Comparison of ENCODE assay signal across 22 mouse cellular contexts in genomic region chr1:170430660-170431059, GRCm38 (mm10).
A peak's percentile ranks its signal among the peaks of the same experiment; 100 is the strongest.
DNase-seq lines count a peak whose midpoint lies in the region; ATAC-seq and TF ChIP-seq lines count a peak whose summit lies in the region.
"Had no signal": no experiment of that assay in that cellular context is flagged by ENCODE, and none has a peak within 500 bp of the region (broad histone marks: within the 10 kb centered on the region; RNA-seq: fewer than 3 reads in every experiment).

No protein-coding gene starts in this region.

- TF ChIP-seq CTCF in kidney, postnatal 0 days (IDR thresholded peaks at IDR 0.05; ENCODE audit: low read depth), result no peak

- peak overlapping the region; percentile 40 for H3K27ac ChIP-seq in forebrain, embryonic 10.5 days
- H3K27ac ChIP-seq in forebrain, embryonic 15.5 days (replicated peaks), result no peak overlapping the region
- peak overlapping the region; percentile 55; the same call in 1 of the 2 replicates for H3K27ac ChIP-seq in heart, embryonic 12.5 days (ENCODE audit: poor library complexity, severe bottlenecking)
- peak overlapping the region; percentile 50 for H3K27ac ChIP-seq in kidney, postnatal 0 days
- H3K27ac ChIP-seq: embryonic facial prominence, embryonic 12.5 days; hindbrain, embryonic 14.5 days; left cerebral cortex, adult 2 months; limb, embryonic 13.5 days; lung, embryonic 15.5 days had no signal

- no peaks in the 10 kb centered on the region for H3K9me3 ChIP-seq in forebrain, embryonic 10.5 days
- H3K9me3 ChIP-seq in forebrain, embryonic 15.5 days, result no peaks in the 10 kb centered on the region
- H3K9me3 ChIP-seq in heart, embryonic 12.5 days (replicated peaks), result no peaks in the 10 kb centered on the region
- no peaks in the 10 kb centered on the region for H3K9me3 ChIP-seq in kidney, postnatal 0 days (replicated peaks; ENCODE audit: low read length)
- H3K9me3 ChIP-seq: embryonic facial prominence, embryonic 12.5 days; G1E; limb, embryonic 13.5 days; lung, embryonic 15.5 days had no signal

- no peak overlapping the region for H3K4me3 ChIP-seq in forebrain, embryonic 10.5 days
- no peak overlapping the region for H3K4me3 ChIP-seq in forebrain, embryonic 15.5 days
- H3K4me3 ChIP-seq in heart, embryonic 12.5 days, result no peak overlapping the region
- H3K4me3 ChIP-seq in kidney, postnatal 0 days (replicated peaks; ENCODE audit: low read depth, low read length), result no peak overlapping the region
- H3K4me3 ChIP-seq: embryonic facial prominence, embryonic 12.5 days; layer of hippocampus, adult 2 months; left cerebral cortex, adult 2 months; limb, embryonic 13.5 days; lung, embryonic 15.5 days had no signal

- no peak for ATAC-seq in forebrain, embryonic 15.5 days (replicated peaks)
- no peak for ATAC-seq in heart, embryonic 12.5 days (ENCODE audit: insufficient number of reproducible peaks, low FRiP score)
- ATAC-seq in kidney, postnatal 0 days (replicated peaks; ENCODE audit: low FRiP score, low read depth), result no peak
- ATAC-seq: forebrain, embryonic 16.5 days; intestine, postnatal 0 days had no signal

- H3K4me1 ChIP-seq in forebrain, embryonic 10.5 days, result peaks cover 36% of the 10 kb centered on the region
- 0 out of 2 replicates have a peak, but pooled peaks cover 6% of the 10 kb centered on the region for H3K4me1 ChIP-seq in forebrain, embryonic 15.5 days
- H3K4me1 ChIP-seq in heart, embryonic 12.5 days (replicated peaks), result peaks cover 28% of the 10 kb centered on the region
- H3K4me1 ChIP-seq in kidney, postnatal 0 days (replicated peaks; ENCODE audit: insufficient read depth, low read length), result peaks cover 9% of the 10 kb centered on the region
- H3K4me1 ChIP-seq: embryonic facial prominence, embryonic 12.5 days; lung, embryonic 15.5 days had no signal

- no peak for DNase-seq in forebrain, embryonic 10.5 days (ENCODE audit: extremely low spot score, low spot score)
- DNase-seq in heart, adult 18-20 months, result no peak
- no peak for DNase-seq in kidney, postnatal 0 days (ENCODE audit: low spot score)
- DNase-seq in kidney, adult 11 months, result no peak
- DNase-seq in thymus, postnatal 36 days, result no peak
- DNase-seq: adrenal gland, postnatal 25 days; embryo, embryonic 11 days; gastrocnemius, postnatal 10 days; kidney, postnatal 14 days had no signal

- no peaks in the 10 kb centered on the region for H3K36me3 ChIP-seq in forebrain, embryonic 10.5 days (replicated peaks)
- no peaks in the 10 kb centered on the region for H3K36me3 ChIP-seq in forebrain, embryonic 15.5 days
- H3K36me3 ChIP-seq in heart, embryonic 12.5 days, result no peaks in the 10 kb centered on the region
- H3K36me3 ChIP-seq in kidney, postnatal 0 days (ENCODE audit: insufficient read depth, low read length), result no peaks in the 10 kb centered on the region
- H3K36me3 ChIP-seq: embryonic facial prominence, embryonic 12.5 days; G1E; limb, embryonic 13.5 days; lung, embryonic 15.5 days had no signal

- H3K9ac ChIP-seq in forebrain, embryonic 15.5 days (replicated peaks), result no peak overlapping the region
- H3K9ac ChIP-seq in heart, embryonic 12.5 days, result no peak overlapping the region
- no peak overlapping the region for H3K9ac ChIP-seq in kidney, postnatal 0 days (ENCODE audit: low read depth, low read length)
- H3K9ac ChIP-seq: embryonic facial prominence, embryonic 12.5 days; hindbrain, embryonic 14.5 days; limb, embryonic 13.5 days; lung, embryonic 15.5 days had no signal

- WGBS in forebrain, embryonic 10.5 days, result 95% methylated on average over 7 of the region's 7 CpGs
- WGBS in forebrain, embryonic 15.5 days, result 93% methylated on average over 7 of the region's 7 CpGs
- WGBS in heart, embryonic 12.5 days, result 88% methylated on average over 7 of the region's 7 CpGs
- WGBS in kidney, postnatal 0 days, result 68% methylated on average over 7 of the region's 7 CpGs

- no peak overlapping the region for H3K4me2 ChIP-seq in forebrain, embryonic 15.5 days (replicated peaks)
- H3K4me2 ChIP-seq in heart, embryonic 12.5 days, result no peak overlapping the region
- no peak overlapping the region for H3K4me2 ChIP-seq in kidney, postnatal 0 days (ENCODE audit: low read length)
- H3K4me2 ChIP-seq: embryonic facial prominence, embryonic 12.5 days; hindbrain, embryonic 14.5 days; limb, embryonic 13.5 days; liver, embryonic 11.5 days; lung, embryonic 15.5 days; midbrain, embryonic 11.5 days had no signal

- H3K27me3 ChIP-seq in forebrain, embryonic 10.5 days (ENCODE audit: poor library complexity, severe bottlenecking), result no peaks in the 10 kb centered on the region
- no peaks in the 10 kb centered on the region for H3K27me3 ChIP-seq in forebrain, embryonic 15.5 days
- H3K27me3 ChIP-seq in heart, embryonic 12.5 days (replicated peaks), result no peaks in the 10 kb centered on the region
- H3K27me3 ChIP-seq in kidney, postnatal 0 days (ENCODE audit: insufficient read depth, low read length), result no peaks in the 10 kb centered on the region
- H3K27me3 ChIP-seq: embryonic facial prominence, embryonic 12.5 days; limb, embryonic 13.5 days; lung, embryonic 15.5 days had no signal
